Mouse (Mus musculus) hindbrain, embryonic 16.5 days (tissue): Measurements from ENCODE around the gene Maml1. TPM values are rescaled to one million over a fixed set of nuclear protein-coding genes. Genes with fewer than 3 reads are reported as not detected.

Source experiments
- ATAC-seq: fragments of 200-750 bp; cut with Nextera tagmentation; 2 replicates; pipeline ENCODE4 v1.8.0; 2017; ENCODE audit warnings: moderate TSS enrichment, moderate library complexity
- H3K27ac ChIP-seq: fragments of 300-500 bp; sonication (generic); 2 replicates; pipeline ENCODE4 v1.5.1; 2014; ENCODE audit warnings: low read depth, mild to moderate bottlenecking, control low read depth, low read length, moderate library complexity
- H3K27me3 ChIP-seq: fragments of 300-500 bp; sonication (generic); replicated peaks from 2 replicates; pipeline ENCODE4 v1.6.1; 2014; ENCODE audit warnings: low read length; ENCODE audit not compliant: control insufficient read depth, insufficient read depth
- H3K36me3 ChIP-seq: fragments of 300-500 bp; sonication (generic); 2 replicates; pipeline ENCODE4 v1.6.1; 2014; ENCODE audit warnings: mild to moderate bottlenecking, low read length, moderate library complexity, mixed read lengths; ENCODE audit not compliant: control insufficient read depth, insufficient read depth
- H3K4me1 ChIP-seq: fragments of 300-500 bp; sonication (generic); 2 replicates; pipeline ENCODE4 v1.6.1; 2014; ENCODE audit warnings: low read depth, low read length; ENCODE audit not compliant: control insufficient read depth, insufficient read depth
- H3K4me2 ChIP-seq: fragments of 300-500 bp; sonication (generic); 2 replicates; pipeline ENCODE4 v1.6.1; 2014; ENCODE audit warnings: mild to moderate bottlenecking, low read length, control low read depth, moderate library complexity
- H3K4me3 ChIP-seq: fragments of 300-500 bp; sonication (generic); 2 replicates; pipeline ENCODE4 v1.5.1; 2014; ENCODE audit warnings: mild to moderate bottlenecking, low read length, control low read depth, moderate library complexity
- H3K9ac ChIP-seq: fragments of 300-500 bp; sonication (generic); 2 replicates; pipeline ENCODE4 v1.6.1; 2014; ENCODE audit warnings: low read depth, mild to moderate bottlenecking, control low read depth, low read length, moderate library complexity
- H3K9me3 ChIP-seq: fragments of 300-500 bp; sonication (generic); 2 replicates; pipeline ENCODE4 v1.6.1; 2014; ENCODE audit warnings: mild to moderate bottlenecking, low read length, moderate library complexity; ENCODE audit not compliant: control insufficient read depth
- WGBS: fragments of 180-500 bp; shearing (Covaris S2); extraction: QIAGEN DNeasy Blood & Tissue Kit; methylation state at CpG from one replicate; pipeline ENCODE4 v1.1.7; 2014; 5-methylcytosine and 5-hydroxymethylcytosine counted together
- polyA plus RNA-seq: library from polyadenylated mRNA; unstranded; fragments of >200 nt; fragmentation: Nextera tagmentation; extraction: Ambion mirVana; gene quantifications from 2 replicates; pipeline ENCODE4 v1.2.1, GENCODE M21; 2015

Gene Maml1
- polyA plus RNA-seq, 1 experiment from 2014 or later: 1.9 TPM

- Histone ChIP-seq H3K4me1 (peaks cover 13% of the 10 kb centered on the region), H3K36me3 (peaks cover 8% of the 10 kb centered on the region), H3K4me3 (no peak overlapping the region), H3K27me3 (0 out of 2 replicates have a peak, but pooled peaks cover 3% of the 10 kb centered on the region), H3K9ac (no peak overlapping the region), H3K9me3 (no peaks in the 10 kb centered on the region), H3K27ac (no peak overlapping the region), H3K4me2 (no peak overlapping the region)
- ATAC-seq: no peak
- 91% methylated on average over 9 of the region's 9 CpGs for WGBS
Measured at GRCm38 (mm10) chr11:50238821-50239791, 53.0 kb downstream of the Maml1 start.

- Histone ChIP-seq H3K4me1 (peaks cover 13% of the 10 kb centered on the region), H3K4me2 (peak within 1 kb of the TSS; percentile 85), H3K27me3 (0 out of 2 replicates have a peak, but pooled peaks cover 4% of the 10 kb centered on the region), H3K9me3 (no peaks in the 10 kb centered on the region), H3K27ac (no peak within 1 kb of the TSS), H3K9ac (no peak within 1 kb of the TSS), H3K36me3 (peaks cover 15% of the 10 kb centered on the region), H3K4me3 (peak within 1 kb of the TSS; percentile 51)
- WGBS: 45% methylated on average over 10 of the region's 10 CpGs
- no peak for ATAC-seq
Measured at GRCm38 (mm10) chr11:50238324-50238723, 53.8 kb downstream of the Maml1 start, which contains the start of gene Ltc4s. Ltc4s (minus strand) TSS chr11:50238616.

GRCm38 (mm10) chr11:50236937-50237835 lies 54.9 kb downstream of the Maml1 start:
- peak overlapping the region; percentile 67 for H3K9ac ChIP-seq
- H3K4me2 ChIP-seq: peak overlapping the region; percentile 85
- 0 out of 2 replicates have a peak, but pooled peaks cover 4% of the 10 kb centered on the region for H3K27me3 ChIP-seq
- H3K27ac ChIP-seq: no peak overlapping the region
- H3K4me1 ChIP-seq: peaks cover 13% of the 10 kb centered on the region
- H3K9me3 ChIP-seq: no peaks in the 10 kb centered on the region
- H3K4me3 ChIP-seq: peak overlapping the region; percentile 51
- peak; percentile 38; the same call in 1 of the 2 replicates for ATAC-seq
- WGBS: 3% methylated on average over 51 of the region's 66 CpGs
- peaks cover 27% of the 10 kb centered on the region for H3K36me3 ChIP-seq

GRCm38 (mm10) chr11:50236540-50236936 lies 55.6 kb downstream of the Maml1 start:
- Histone ChIP-seq H3K4me3 (peak overlapping the region; percentile 51), H3K9me3 (no peaks in the 10 kb centered on the region), H3K27me3 (0 out of 2 replicates have a peak, but pooled peaks cover 4% of the 10 kb centered on the region), H3K9ac (peak overlapping the region; percentile 67), H3K4me1 (peaks cover 13% of the 10 kb centered on the region), H3K27ac (no peak overlapping the region), H3K36me3 (peaks cover 28% of the 10 kb centered on the region), H3K4me2 (peak overlapping the region; percentile 85)
- ATAC-seq: peak; percentile 87
- WGBS: under 1% methylated on average over 17 of the region's 27 CpGs

GRCm38 (mm10) chr11:50234606-50235005 lies 57.5 kb downstream of the Maml1 start:
- Histone ChIP-seq H3K4me2 (no peak overlapping the region), H3K27me3 (0 out of 2 replicates have a peak, but pooled peaks cover 4% of the 10 kb centered on the region), H3K4me3 (no peak overlapping the region), H3K4me1 (peaks cover 18% of the 10 kb centered on the region), H3K36me3 (peaks cover 31% of the 10 kb centered on the region), H3K9me3 (no peaks in the 10 kb centered on the region), H3K27ac (no peak overlapping the region), H3K9ac (no peak overlapping the region)
- 95% methylated on average over 24 of the region's 25 CpGs for WGBS
- ATAC-seq: no peak

- Histone ChIP-seq H3K4me3 (no peak overlapping the region), H3K27ac (no peak overlapping the region), H3K27me3 (0 out of 2 replicates have a peak, but pooled peaks cover 4% of the 10 kb centered on the region), H3K9ac (no peak overlapping the region), H3K4me2 (no peak overlapping the region), H3K36me3 (peaks cover 31% of the 10 kb centered on the region), H3K9me3 (no peaks in the 10 kb centered on the region), H3K4me1 (peaks cover 24% of the 10 kb centered on the region)
- ATAC-seq: no peak
- 84% methylated on average over 11 of the region's 11 CpGs for WGBS
Measured at GRCm38 (mm10) chr11:50233993-50234392, 58.1 kb downstream of the Maml1 start.

- Histone ChIP-seq H3K9me3 (no peaks in the 10 kb centered on the region), H3K4me3 (no peak overlapping the region), H3K27me3 (0 out of 2 replicates have a peak, but pooled peaks cover 4% of the 10 kb centered on the region), H3K4me2 (no peak overlapping the region), H3K36me3 (peaks cover 31% of the 10 kb centered on the region), H3K9ac (no peak overlapping the region), H3K4me1 (peaks cover 32% of the 10 kb centered on the region), H3K27ac (no peak overlapping the region)
- ATAC-seq: no peak
- 96% methylated on average over 13 of the region's 13 CpGs for WGBS
Measured at GRCm38 (mm10) chr11:50233022-50233421, 59.1 kb downstream of the Maml1 start.

- peaks cover 42% of the 10 kb centered on the region for H3K4me1 ChIP-seq
- H3K27me3 ChIP-seq: 0 out of 2 replicates have a peak, but pooled peaks cover 4% of the 10 kb centered on the region
- no peak overlapping the region for H3K4me2 ChIP-seq
- H3K9ac ChIP-seq: no peak overlapping the region
- H3K9me3 ChIP-seq: no peaks in the 10 kb centered on the region
- H3K27ac ChIP-seq: no peak overlapping the region
- no peak overlapping the region for H3K4me3 ChIP-seq
- peaks cover 31% of the 10 kb centered on the region for H3K36me3 ChIP-seq
- 18% methylated on average over 8 of the region's 8 CpGs for WGBS
- no peak for ATAC-seq
Measured at GRCm38 (mm10) chr11:50231411-50231810, 60.7 kb downstream of the Maml1 start.
